Mouse (Mus musculus) testis, postnatal 14 days (tissue): ENCODE results near the gene Myoc.
"Not testable (repeated sequence)": the region's sequence is repeated elsewhere in the genome, so short reads cannot be mapped to it uniquely, and the experiment has no call there.

ENCODE experiments used
- DNase-seq: peaks from one replicate; pipeline ENCODE4 v3.0.0; 2021; ENCODE audit warnings: low spot score

Myoc gene

DNA sequence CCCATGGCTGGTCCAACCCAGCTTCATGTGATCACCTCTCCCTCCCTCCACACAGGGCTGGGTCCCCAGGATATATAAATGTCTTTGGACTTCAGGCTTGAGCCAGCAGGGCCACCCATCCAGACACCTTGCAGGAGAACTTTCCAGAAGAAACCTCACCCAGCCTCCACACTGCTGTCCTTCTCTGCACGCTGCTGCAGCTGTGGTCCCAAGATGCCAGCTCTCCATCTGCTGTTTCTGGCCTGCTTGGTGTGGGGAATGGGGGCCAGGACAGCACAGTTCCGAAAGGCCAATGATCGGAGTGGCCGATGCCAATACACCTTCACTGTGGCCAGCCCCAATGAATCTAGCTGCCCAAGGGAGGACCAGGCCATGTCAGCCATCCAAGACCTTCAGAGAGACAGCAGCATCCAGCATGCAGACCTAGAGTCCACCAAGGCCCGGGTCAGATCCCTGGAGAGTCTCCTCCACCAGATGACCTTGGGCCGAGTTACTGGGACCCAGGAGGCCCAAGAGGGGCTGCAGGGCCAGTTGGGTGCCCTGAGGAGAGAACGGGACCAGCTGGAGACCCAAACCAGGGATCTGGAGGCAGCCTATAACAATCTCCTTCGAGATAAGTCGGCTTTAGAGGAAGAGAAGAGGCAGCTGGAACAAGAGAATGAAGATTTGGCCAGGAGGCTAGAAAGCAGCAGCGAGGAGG is at the start of gene Myoc:
Gene Myoc (plus strand): TSS at position 105 of the 700 bp plus-strand sequence.
- no peak for DNase-seq

DNA sequence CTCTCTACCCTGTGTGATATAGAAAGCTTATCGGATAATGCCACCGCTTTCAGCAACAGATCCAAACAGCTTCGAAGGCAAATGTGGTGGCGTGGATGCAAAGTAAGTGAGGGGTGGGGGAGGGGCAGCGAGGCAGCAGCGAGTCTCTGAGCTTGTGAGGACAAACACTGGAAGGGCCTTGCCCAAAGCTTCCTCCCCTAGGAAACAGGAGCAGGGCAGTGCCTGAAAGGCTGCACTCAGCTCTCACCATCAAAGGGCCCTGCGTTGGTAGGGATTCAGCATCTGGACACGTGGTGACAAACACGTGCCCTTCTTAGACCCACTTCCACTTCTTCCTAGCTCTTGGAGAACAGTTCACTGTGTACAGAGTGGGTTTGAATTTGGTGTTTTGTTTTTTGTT is 49.5 kb upstream of the Myoc start:
- DNase-seq, result no peak

DNA sequence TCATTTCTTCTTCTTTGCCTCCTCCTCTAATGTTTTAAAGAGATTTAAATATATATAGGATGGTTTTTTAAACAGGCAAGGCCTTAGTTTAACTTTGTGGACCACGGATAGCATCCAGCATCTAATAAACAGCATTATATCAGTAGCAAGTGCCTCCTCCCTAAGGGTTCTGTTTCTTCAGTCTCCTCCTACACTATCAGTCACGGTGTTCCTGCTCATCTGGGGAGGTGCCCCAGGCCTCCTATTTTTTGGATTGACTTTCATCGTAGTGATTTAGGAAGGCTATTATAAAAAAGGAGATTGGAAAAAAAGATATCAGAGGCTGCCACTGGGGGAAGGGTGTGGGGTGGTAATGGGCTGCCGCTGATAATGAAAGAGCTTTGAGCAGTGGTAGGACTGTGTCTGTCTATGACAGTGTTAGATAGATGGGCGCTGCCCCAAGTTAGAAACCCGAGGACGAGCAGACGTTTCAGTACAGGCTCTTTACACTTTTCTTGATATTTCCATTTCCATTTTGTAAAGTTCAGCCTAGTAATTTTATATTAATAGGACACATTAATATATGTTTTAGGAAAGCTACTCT is 48.4 kb upstream of the Myoc start:
- DNase-seq, result no peak

DNA sequence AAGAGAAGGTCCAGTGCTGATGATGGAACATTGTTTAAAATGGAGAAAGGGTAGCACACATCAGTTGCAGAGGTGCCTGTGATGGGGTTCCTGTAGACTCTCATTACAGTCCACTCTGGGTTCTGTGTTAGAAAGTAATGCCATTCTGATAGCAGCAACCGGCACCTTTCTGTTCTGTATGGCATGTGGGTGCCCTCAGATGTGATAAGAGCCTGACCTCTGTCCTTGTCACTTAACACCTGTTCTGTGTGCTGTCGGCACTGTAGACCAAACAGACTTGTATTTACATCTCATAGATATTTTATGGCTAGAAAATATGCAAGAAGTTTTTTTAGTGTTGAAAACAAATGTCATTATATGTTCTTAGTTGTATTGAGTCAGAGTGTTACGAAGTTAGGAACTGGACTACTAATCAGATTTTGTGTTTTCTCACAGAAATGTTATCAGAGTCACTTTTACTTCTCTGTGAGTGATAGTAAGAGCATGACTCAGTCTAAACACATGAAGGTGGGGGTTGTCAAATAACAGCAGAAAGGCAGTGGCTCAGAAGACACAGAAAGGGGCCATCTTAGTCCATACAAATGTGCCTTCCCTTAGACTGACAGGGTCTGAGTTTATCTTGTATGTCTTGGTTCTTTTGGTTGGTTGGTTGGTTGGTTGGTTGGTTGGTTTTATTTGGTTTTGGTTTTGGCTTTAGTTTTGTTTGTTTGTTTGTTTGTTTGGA is 41.4 kb upstream of the Myoc start:
- no peak for DNase-seq

DNA sequence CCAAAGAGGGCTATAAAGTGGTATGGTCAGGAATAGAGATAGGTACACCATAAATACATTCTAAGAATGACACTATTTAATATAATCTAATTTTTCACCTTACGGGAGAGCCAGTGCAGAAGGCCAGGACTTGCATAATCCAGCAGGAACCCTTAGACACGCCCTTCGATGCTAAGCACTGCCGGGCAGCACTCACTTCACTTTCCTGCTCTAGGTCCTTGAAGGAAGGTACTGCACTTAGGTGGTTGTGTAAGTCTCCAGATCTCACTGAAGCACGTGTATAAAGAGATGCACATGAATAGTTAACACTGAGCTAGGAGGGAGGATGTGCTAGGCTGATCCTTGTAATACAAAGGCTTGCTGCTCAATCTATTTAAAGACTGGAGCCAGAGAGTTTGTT is 39.3 kb upstream of the Myoc start:
- DNase-seq, result no peak

DNA sequence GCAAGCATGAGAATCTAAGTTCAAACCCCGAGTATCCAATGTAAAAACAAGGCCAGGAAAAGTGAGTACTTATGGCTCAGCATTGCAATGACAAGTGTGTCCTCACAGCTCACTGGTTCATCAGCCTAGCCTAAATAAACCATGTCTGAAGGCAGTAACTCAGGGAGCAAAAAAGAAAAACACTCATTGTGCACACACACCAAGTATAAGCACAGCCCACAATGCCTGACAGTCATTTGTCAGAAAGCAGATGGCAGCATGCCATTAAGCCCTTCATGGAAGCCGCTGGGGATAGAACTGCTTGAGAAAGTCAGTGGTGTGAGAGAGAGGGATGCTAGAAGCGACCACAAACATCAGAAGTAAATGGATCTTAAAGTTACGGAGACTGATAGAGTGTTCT is 37.7 kb upstream of the Myoc start:
- DNase-seq, result no peak

DNA sequence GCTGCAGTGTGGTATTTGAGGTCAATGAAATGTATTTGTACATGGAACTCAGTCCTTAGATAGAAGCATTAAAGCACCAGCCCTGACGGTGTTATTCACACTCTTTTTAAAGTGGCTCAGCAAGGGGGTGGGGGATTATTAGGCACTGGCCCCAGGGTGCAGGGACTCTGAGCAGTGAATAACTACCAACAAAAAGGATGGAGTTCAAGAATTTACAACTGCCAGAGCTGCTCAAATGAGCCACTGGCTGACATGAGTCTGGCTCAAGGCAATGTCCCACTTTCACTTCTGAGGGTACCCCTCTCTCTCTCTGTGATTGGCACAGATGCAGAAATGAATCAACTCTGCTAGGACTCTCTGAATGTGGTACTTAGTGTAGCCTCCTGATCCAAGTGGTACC is 30.8 kb upstream of the Myoc start:
- no peak for DNase-seq

DNA sequence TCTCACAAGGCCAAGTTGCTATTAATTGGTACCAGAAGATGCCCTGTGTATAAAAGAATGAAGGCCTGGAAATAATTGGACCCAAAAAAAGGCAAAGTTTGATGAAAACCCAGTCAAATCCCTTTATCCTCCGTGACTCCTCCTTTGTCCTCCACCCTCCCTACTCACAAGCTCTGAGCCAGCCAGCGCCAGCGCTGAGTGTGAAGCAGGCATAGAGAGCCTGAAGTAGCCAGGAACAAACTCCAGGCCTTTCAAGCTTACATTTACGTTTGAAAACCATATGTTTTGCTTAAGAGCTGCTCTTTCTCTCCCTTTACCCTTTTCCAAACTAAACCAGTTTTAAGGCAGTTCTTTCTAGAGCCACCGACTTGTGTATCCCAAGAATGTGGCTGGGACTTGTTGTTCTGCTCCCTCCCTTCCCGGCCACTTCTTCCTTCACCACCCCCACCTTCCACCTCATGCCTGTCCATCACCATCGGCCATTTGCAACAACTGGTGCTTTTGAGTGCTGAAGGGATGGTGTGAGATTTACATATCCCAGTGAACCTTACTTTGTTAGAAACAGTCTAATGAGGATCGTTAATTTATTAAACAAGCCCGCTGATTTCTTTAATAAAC is 29.2 kb upstream of the Myoc start:
- no peak for DNase-seq

DNA sequence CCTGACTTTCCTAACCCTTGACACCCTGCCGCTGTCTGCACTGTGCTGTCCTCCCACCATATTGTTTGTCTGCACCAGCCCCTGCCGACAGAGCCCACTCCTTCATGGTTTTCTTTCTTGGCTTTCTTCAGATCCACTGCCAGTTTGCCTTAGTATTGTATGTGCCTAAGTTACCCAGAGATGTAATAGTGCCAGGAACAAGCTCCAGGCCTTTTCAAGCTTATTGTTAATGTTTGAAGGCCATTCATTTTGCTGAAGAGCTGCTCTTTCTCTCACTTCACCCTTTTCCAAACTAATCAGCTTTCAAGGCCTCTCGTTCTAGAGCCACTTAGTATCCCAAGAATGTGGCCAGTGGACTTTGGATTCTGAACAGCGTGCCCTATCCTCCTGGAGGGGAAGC is 27.8 kb upstream of the Myoc start:
- no peak for DNase-seq

DNA sequence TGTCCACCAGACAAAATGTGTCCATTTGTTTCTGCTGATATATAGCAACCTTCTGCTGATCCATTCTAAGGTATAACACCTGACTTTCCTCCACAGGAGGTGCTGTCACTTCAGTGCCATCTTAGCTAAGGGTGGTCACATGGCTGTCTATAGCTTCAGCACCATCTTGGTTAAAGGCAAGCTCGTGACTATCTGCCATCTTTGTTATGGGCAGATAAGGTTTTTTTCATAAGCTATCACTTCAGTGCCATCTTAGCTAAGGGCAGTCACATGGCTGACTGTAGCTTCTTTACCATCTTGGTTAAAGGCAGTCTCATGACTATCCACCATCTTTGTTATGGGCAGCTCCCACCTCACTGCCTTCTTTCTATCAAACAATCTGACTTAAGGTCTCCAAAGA is 23.4 kb upstream of the Myoc start:
- no peak for DNase-seq

DNA sequence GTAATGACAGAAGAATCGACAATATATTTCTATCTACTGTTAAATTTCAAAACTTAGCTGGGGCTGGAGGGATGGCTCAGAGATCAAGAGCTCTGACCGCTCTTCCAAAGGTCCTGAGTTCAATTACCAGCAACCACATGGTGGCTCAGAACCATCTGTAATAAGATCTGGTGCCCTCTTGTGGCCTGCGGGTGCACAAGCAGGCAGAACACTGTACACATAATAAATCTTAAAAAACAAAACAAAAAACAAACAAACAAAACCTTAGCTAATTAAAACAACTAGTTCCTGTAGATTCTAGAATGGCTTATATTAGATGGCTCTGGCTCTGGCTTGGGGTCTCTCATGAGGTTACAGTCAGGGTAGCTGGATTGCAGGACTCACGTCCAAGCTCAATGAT is 18.5 kb upstream of the Myoc start:
- DNase-seq, result no peak

DNA sequence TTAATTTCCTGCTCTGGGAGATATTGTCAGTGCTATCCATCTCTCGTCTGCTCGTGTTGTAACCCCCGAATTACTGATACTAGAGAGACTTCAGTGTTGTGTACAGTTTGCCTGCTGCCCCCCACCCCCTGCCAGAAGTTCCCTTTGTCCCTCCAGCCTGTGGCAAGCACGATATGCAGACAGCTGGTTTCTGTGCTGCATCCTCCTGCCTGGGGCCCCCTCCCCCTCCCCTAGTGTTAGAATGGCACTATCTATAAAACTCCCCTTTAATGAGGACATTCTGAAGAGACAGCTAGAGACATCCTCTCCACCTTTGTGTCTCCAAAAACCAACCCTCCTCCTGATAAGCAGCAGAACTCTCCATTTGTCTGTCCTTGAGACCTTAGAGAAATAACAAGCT is 15.1 kb upstream of the Myoc start:
- DNase-seq, result no peak

DNA sequence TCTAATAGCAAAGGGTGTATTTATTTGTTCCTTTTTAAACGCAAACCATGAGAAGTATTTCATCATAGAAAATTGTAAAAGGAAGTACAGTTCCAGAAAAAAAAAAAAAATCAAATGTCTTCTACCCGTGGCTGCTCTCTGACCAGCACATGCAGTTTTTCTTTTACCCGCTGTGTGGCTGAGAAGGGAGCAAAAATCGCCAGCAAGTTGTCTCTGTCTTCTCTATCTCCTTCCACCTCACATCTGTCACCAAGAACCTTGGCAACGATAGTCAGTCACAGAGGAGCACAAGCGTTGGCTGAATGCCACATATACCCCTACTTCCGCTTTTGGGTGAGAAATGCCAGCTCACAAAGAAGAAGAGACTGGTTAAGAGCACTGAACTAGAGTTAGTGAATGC is 13.7 kb upstream of the Myoc start:
- DNase-seq, result no peak

DNA sequence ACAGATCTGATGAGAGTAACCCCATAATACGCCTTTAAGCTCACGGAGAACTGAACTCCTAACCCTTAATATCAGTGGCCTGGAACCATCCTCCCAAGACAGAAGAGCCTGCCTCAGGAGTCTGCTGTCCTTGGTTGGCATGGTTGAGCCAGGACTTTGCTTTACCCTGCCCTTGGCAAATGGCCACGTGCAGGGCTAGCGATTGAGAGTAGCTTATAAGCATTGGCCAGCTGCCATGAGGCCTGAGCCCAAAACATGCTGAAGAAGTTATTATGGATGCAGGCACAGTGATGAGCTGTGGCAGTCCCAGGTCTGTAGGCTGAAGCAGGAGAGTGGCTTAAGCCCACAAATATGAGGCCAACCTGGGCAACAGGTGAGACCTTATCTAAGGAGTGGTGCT is 11.1 kb upstream of the Myoc start:
- DNase-seq, result not testable (repeated sequence)

DNA sequence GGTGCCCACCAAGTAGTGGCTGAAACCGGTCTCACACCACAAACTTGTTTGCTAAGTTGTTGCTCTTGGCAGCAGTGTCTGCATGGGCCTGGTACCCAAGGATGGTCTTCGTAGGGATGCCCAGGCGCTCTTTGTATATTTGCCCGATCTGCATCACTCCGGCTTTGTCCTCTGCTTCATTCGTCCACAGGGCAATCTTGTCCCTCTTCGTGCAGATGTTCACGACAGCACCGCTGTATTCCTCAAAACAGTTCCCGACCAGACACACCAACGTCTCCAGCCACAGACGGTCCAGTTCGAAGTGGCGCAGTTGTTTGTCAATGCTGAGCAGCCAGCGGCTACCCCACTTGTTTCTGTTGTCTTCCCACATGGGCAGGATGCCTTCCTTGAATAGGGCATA is 10.6 kb upstream of the Myoc start:
- not testable (repeated sequence) for DNase-seq

DNA sequence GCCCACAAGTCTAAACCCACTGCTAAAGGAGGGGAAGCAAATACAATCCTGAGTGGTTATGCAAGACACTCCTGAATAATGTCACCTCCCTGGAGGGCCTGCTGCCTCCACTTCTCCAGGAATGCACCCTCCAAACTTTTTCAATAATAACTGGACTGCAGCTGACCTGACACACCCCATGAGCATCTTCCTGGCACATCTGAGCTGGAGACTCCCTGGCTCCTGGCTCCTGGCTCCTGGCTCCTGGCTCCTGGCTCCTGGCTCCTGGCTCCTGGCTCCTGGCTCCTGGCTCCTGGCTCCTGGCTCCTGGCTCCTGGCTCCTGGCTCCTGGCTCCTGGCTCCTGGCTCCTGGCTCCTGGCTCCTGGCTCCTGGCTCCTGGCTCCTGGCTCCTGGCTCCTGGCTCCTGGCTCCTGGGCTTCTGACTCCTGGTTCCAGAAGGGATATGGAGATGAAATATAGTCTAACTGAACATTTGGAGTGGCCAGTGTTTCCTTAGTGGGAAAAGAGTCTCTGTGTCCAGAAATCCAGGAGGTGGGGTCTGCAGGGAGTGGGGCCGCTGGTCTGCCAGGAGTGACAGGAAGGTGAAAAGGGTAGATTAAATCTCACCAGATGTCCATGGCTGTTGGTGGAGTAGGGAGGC is 3.5 kb upstream of the Myoc start:
- DNase-seq, result not testable (repeated sequence)

DNA sequence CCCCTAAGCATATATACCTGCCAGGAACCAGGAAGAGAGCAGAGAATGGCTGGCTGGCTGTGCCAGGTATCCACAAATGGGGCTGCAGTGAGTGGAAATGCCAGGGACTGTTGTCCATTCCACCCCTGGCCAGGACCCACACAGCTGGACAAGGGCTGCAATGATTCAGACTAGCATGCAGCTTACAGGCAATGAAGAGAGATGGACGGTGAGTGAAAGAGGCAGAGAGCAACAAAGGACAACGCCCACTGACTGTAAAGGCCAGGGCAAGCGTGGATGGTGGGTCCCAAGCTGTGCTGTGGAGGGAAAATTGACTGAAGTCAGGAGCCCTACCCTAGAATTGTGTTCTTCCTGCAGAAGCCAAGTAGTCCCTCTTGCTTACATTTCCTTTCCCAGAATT is 2.4 kb upstream of the Myoc start:
- DNase-seq, result no peak

DNA sequence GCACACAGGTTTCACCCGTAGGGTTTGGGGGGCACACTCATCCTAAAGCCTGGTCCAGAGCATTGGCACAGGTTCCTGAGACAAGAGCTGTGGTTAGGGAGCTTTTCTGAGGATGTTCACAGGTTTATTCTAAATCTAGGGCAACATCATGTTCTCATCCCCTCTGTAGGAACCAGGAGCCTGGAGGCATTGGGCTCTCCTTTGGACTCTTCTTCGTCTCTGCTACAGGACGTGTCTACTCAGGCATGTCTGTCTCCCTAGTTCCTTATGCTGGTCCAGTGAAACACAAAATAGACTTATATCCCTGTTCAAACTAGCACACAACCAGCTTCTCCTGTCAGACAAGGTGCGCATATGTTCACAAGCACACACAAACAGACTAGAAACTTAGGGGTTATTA is 420 bp upstream of the Myoc start:
- no peak for DNase-seq

DNA sequence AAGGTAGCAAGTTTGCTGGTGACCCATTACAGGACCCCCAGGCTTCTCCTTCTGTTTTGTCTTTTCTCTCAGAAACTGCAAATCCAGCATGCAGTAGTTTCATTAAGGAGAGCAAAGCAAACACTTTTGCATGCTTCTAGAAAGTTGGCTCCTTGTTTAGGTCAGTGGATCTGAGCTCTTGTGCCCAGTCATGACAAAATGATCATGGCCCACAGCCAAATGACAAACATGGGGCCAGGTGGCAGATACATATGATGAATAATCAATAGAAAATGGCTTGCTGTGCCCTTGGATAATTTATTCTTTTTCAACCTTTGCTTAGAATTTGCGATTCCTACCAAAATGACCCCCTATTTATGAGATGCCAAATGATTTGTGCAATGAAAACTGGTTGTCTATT is 906 bp downstream of the Myoc start:
- no peak for DNase-seq

DNA sequence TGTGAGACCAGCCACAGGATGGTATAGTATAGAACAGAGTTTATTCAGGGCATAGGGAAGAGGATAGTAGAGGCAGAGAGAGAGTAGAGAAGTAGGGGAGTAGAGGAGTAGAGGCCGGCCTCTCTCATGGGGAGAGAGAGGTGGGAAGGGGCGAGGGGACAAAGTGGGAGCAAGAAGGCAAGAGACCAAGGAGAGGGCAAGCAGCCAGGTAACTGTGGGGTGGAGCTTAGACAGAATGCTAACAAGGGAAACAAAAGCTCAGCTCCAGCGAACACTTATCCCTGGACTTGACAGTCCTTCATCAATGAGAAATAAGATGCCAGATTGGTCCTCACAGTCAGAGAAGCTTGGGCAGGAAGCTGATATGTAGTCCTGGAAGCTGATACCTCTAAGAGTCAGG is 3.6 kb downstream of the Myoc start:
- DNase-seq, result no peak

DNA sequence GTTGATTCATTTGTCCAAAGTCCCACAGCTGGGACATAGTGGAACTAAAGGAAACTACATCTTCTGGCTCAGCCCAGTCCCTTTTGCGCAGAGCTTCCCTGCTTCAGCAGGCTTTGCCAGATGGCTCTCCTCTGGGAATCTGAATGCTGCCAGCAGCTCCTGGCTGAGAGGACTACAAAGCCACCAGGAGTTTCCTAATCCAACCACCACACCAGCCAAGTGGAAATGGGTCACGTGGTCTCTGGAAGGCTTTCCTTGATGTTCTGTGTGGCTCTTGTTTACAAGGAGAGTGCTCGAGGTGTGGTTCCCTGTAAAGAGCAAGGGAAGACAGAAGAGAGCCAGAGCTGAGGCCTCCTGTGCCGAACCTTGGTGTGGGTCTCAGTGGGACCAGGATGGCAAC is 4.8 kb downstream of the Myoc start:
- peak; percentile 31 for DNase-seq

DNA sequence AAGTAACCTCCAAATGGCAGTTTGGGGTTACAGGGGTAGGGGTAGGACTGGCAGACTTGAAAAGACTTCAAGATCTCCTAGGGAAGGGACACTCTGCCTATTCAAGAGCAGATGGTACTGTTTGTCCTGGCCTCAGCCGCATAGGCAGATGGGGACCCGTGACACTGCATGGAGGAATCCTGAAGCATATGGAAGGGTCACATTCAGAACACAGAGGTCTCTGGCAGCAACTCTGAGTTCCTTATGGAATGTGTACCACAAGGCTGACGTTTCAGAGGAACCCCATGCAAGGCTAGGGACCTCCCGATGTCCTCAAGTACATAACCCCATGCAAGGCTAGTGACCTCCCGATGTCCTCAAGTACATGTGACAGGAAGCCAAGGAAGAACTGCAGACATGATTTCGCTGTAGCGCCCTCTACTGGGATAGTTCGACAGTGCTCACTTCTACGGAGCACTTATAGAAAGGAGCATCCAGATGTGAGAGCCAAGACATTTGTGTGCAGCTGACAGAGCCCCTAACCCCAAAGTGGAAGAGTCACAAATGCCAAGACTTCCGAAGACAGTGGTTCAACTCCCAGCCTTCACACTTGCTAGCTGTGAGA is 7.2 kb downstream of the Myoc start:
- no peak for DNase-seq
